In genomic region chr10:127748847-127749612, GRCm38 (mm10) we compare ENCODE assay signal across 9 mouse cellular contexts. TPM values are rescaled to one million over a fixed set of nuclear protein-coding genes. Genes with fewer than 3 reads are reported as not detected.
A peak's percentile ranks its signal among the peaks of the same experiment; 100 is the strongest.
DNase-seq lines count a peak whose midpoint lies in the region; ATAC-seq and TF ChIP-seq lines count a peak whose summit lies in the region.
"Had no signal": no experiment of that assay in that cellular context is flagged by ENCODE, and none has a peak within 500 bp of the region (broad histone marks: within the 10 kb centered on the region; RNA-seq: fewer than 3 reads in every experiment).

No protein-coding gene starts in this region.

- TF ChIP-seq POLR2A in thymus, adult 2 months (IDR thresholded peaks at IDR 0.05; ENCODE audit: control insufficient read depth, extremely low read depth, insufficient read depth, low read length, poor library complexity), result no peak

- no peaks in the 10 kb centered on the region for H3K27me3 ChIP-seq in heart, embryonic 13.5 days (replicated peaks)
- no peaks in the 10 kb centered on the region for H3K27me3 ChIP-seq in thymus, adult 2 months (ENCODE audit: control insufficient read depth, insufficient read depth, low read length)

- no peak overlapping the region; the same call in 1 of the 2 replicates for H3K27ac ChIP-seq in layer of hippocampus, adult 2 months
- H3K27ac ChIP-seq in heart, embryonic 13.5 days (replicated peaks), result peak overlapping the region; percentile 69
- H3K27ac ChIP-seq in thymus, adult 2 months (ENCODE audit: control insufficient read depth, insufficient read depth, low read length), result no peak overlapping the region

- H3K9ac ChIP-seq in heart, embryonic 13.5 days, result peak overlapping the region; percentile 76

- peaks cover 46% of the 10 kb centered on the region for H3K36me3 ChIP-seq in heart, embryonic 13.5 days
- no peaks in the 10 kb centered on the region; the same call in 1 of the 2 replicates for H3K36me3 ChIP-seq in thymus, adult 2 months (ENCODE audit: control insufficient read depth, insufficient read depth, low read length)

- ATAC-seq in heart, embryonic 13.5 days (ENCODE audit: extremely low read depth, insufficient number of reproducible peaks, low FRiP score, low TSS enrichment), result no peak

- H3K4me2 ChIP-seq in heart, embryonic 13.5 days, result peak overlapping the region; percentile 66

- WGBS in heart, embryonic 13.5 days, result 6% methylated on average over 8 of the region's 8 CpGs
- WGBS in thymus, adult 2 months, result 66% methylated on average over 8 of the region's 8 CpGs

- peaks cover 20% of the 10 kb centered on the region for H3K4me1 ChIP-seq in heart, embryonic 13.5 days
- no peaks in the 10 kb centered on the region for H3K4me1 ChIP-seq in thymus, adult 2 months (replicated peaks; ENCODE audit: control insufficient read depth, insufficient read depth, low read length)

- H3K4me3 ChIP-seq in layer of hippocampus, adult 2 months, result peak overlapping the region; percentile 54
- H3K4me3 ChIP-seq in heart, embryonic 13.5 days, result peak overlapping the region; percentile 52
- no peak overlapping the region for H3K4me3 ChIP-seq in thymus, adult 2 months (ENCODE audit: control insufficient read depth, insufficient read depth, low read length)

- no peak for DNase-seq in layer of hippocampus, adult 2 months (ENCODE audit: low spot score in 2 of 2)
- no peak for DNase-seq in layer of hippocampus, adult 18-20 months (ENCODE audit: low spot score in 2 of 2)
- DNase-seq in kidney, postnatal 14 days, result peak; percentile 88
- peak; percentile 43 to 76 for DNase-seq in lung, postnatal 4 days
- no peak for DNase-seq in frontal cortex, postnatal 25 days (ENCODE audit: low spot score in 2 of 2)
- no peak for DNase-seq in thymus, adult 2 months
- no peak for DNase-seq in frontal cortex, postnatal 36 days (ENCODE audit: low spot score in 2 of 2)

- TF ChIP-seq CTCF in layer of hippocampus, adult 2 months (conservative IDR thresholded peaks at IDR 0.05), result no peak
- TF ChIP-seq CTCF in thymus, adult 2 months (IDR thresholded peaks at IDR 0.05; ENCODE audit: borderline replicate concordance, control insufficient read depth, extremely low read depth, insufficient read depth, low read length, poor library complexity), result no peak

- no peaks in the 10 kb centered on the region for H3K9me3 ChIP-seq in heart, embryonic 13.5 days

RNA-seq across cellular contexts. Expression of gene Gpr182, which starts 2.5 kb away (rescaled TPM):
- 1 to 10 TPM; 1.2 to 1.7 TPM for total RNA-seq in layer of hippocampus, adult 2 months (2021)
- 1 to 10 TPM in 1 of 2 experiments, under 1 TPM in 1; 0.99 to 1.2 TPM for total RNA-seq in layer of hippocampus, adult 18-20 months (2021)
- polyA plus RNA-seq in heart, embryonic 13.5 days (2015; fragmentation: Nextera tagmentation; extraction: Ambion mirVana), result 20.2 TPM in 2 replicates
- 2.3 and 2.4 TPM in 2 replicates for polyA plus RNA-seq in thymus, adult 2 months (2012; rRNA removed)

RNA-seq across cellular contexts. Expression of gene Zbtb39, which starts 9.7 kb away (rescaled TPM):
- total RNA-seq in layer of hippocampus, adult 2 months (2021), result 10 to 100 TPM; 10.5 to 11.5 TPM
- total RNA-seq in layer of hippocampus, adult 18-20 months (2021), result 10 to 100 TPM; 11.2 to 11.8 TPM
- 1.6 and 2.0 TPM in 2 replicates for polyA plus RNA-seq in heart, embryonic 13.5 days (2015; fragmentation: Nextera tagmentation; extraction: Ambion mirVana)
- 7.4 and 8.3 TPM in 2 replicates for polyA plus RNA-seq in thymus, adult 2 months (2012; rRNA removed)

RNA-seq across cellular contexts. Expression of gene Rdh1, which starts 10.5 kb away (rescaled TPM):
- total RNA-seq in layer of hippocampus, adult 2 months (2021), result under 1 TPM in 1 of 2 experiments, not detected in 1; 0.18 TPM
- total RNA-seq in layer of hippocampus, adult 18-20 months (2021), result under 1 TPM in 1 of 2 experiments, not detected in 1; 0.15 TPM
- not detected in 2 replicates for polyA plus RNA-seq in heart, embryonic 13.5 days (2015; fragmentation: Nextera tagmentation; extraction: Ambion mirVana)
- 0.04 and 0.08 TPM in 2 replicates for polyA plus RNA-seq in thymus, adult 2 months (2012; rRNA removed)

RNA-seq across cellular contexts. Expression of gene Rdh16f1, which starts 10.6 kb away (rescaled TPM):
- under 1 TPM in 1 of 2 experiments, not detected in 1; 0.39 TPM for total RNA-seq in layer of hippocampus, adult 2 months (2021)
- not detected for total RNA-seq in layer of hippocampus, adult 18-20 months (2021)
- not detected in 2 replicates for polyA plus RNA-seq in heart, embryonic 13.5 days (2015; fragmentation: Nextera tagmentation; extraction: Ambion mirVana)
- 0.10 TPM in 1 of 2 replicates, not detected in the other for polyA plus RNA-seq in thymus, adult 2 months (2012; rRNA removed)
- total RNA-seq: neutrophil, adult 5-6 weeks had no signal

RNA-seq across cellular contexts. Expression of gene Tac2, which starts 24.8 kb away (rescaled TPM):
- total RNA-seq in layer of hippocampus, adult 2 months (2021), result 1 to 10 TPM; 2.2 to 3.6 TPM
- total RNA-seq in layer of hippocampus, adult 18-20 months (2021), result 1 to 10 TPM; 3.8 to 6.9 TPM
- polyA plus RNA-seq in heart, embryonic 13.5 days (2015; fragmentation: Nextera tagmentation; extraction: Ambion mirVana), result 1.2 and 2.0 TPM in 2 replicates
- 4.3 and 4.5 TPM in 2 replicates for polyA plus RNA-seq in thymus, adult 2 months (2012; rRNA removed)
- total RNA-seq: neutrophil, adult 5-6 weeks had no signal

Comparison
In these comparisons a context has a peak if more than half of its experiments do, and no peak if none do; other contexts are left out.
1. DNase-seq: peak in kidney, postnatal 14 days (single experiment) and lung, postnatal 4 days (2 of 2); none in layer of hippocampus, adult 2 months (0 of 2), layer of hippocampus, adult 18-20 months (0 of 2), frontal cortex, postnatal 25 days (0 of 2), thymus, adult 2 months (single experiment) and frontal cortex, postnatal 36 days (0 of 2).